Mouse (Mus musculus): ENCODE measurements around the gene Cidec.

The Cidec gene

Small RNAs within 50 kb of the gene (microRNA-seq; reads per million reads assigned to microRNA genes)
- gene Gm24387, result 0 reads per million in 2 experiments
